Mouse (Mus musculus) heart, adult 9 months (tissue): ENCODE data around the gene Cass4.

ENCODE experiments used
- DNase-seq, 2 experiments: peaks; one replicate each; pipeline ENCODE4 v3.0.0; 2022; ENCODE audit warnings: low spot score in 2 of 2

Cass4 gene

GRCm38 (mm10) chr2:172439843-172440639 lies 46.4 kb downstream of the Cass4 start, which contains the start of gene Rtf2:
Gene Rtf2, plus strand, starts transcription at chr2:172440556.
- peak; percentile 98 to 99 for DNase-seq

- no peak for DNase-seq
Observed at GRCm38 (mm10) chr2:172440640-172441005, 47.0 kb downstream of the Cass4 start.

- DNase-seq: no peak
Observed at GRCm38 (mm10) chr2:172441176-172441575, 47.6 kb downstream of the Cass4 start.

GRCm38 (mm10) chr2:172445617-172446016 lies 52.0 kb downstream of the Cass4 start:
- no peak for DNase-seq

- DNase-seq: no peak
Observed at GRCm38 (mm10) chr2:172447317-172447716, 53.7 kb downstream of the Cass4 start.

GRCm38 (mm10) chr2:172448329-172448728 lies 54.7 kb downstream of the Cass4 start:
- DNase-seq: no peak

GRCm38 (mm10) chr2:172450640-172451039 lies 57.0 kb downstream of the Cass4 start:
- no peak for DNase-seq

- DNase-seq: no peak
Observed at GRCm38 (mm10) chr2:172452031-172452430, 58.4 kb downstream of the Cass4 start.

GRCm38 (mm10) chr2:172452458-172452857 lies 58.9 kb downstream of the Cass4 start:
- DNase-seq: no peak

- DNase-seq: no peak
Observed at GRCm38 (mm10) chr2:172458496-172458895, 64.9 kb downstream of the Cass4 start, which contains the start of gene Gcnt7. Gene Gcnt7, minus strand, starts transcription at chr2:172458596.

- DNase-seq: no peak
Observed at GRCm38 (mm10) chr2:172460647-172461046, 67.1 kb downstream of the Cass4 start.

GRCm38 (mm10) chr2:172462813-172463212 lies 69.2 kb downstream of the Cass4 start:
- DNase-seq: no peak

- DNase-seq: no peak
Observed at GRCm38 (mm10) chr2:172466427-172467132, 73.0 kb downstream of the Cass4 start.

- no peak for DNase-seq
Observed at GRCm38 (mm10) chr2:172467206-172467605, 73.6 kb downstream of the Cass4 start.

GRCm38 (mm10) chr2:172468346-172468819 lies 74.8 kb downstream of the Cass4 start:
- no peak for DNase-seq

GRCm38 (mm10) chr2:172472318-172472717 lies 78.7 kb downstream of the Cass4 start, which contains the start of gene Fam209:
Gene Fam209, plus strand, starts transcription at chr2:172472520.
- DNase-seq: no peak

- peak; percentile 14 to 31 for DNase-seq
Observed at GRCm38 (mm10) chr2:172473591-172473990, 80.0 kb downstream of the Cass4 start.

- no peak for DNase-seq
Observed at GRCm38 (mm10) chr2:172474970-172475369, 81.4 kb downstream of the Cass4 start.

GRCm38 (mm10) chr2:172476707-172477260 lies 83.2 kb downstream of the Cass4 start:
- DNase-seq: no peak

- DNase-seq: no peak
Observed at GRCm38 (mm10) chr2:172477350-172477749, 83.8 kb downstream of the Cass4 start.

- DNase-seq: peak; percentile 25 to 36
Observed at GRCm38 (mm10) chr2:172477860-172478259, 84.3 kb downstream of the Cass4 start.

GRCm38 (mm10) chr2:172480296-172480695 lies 86.7 kb downstream of the Cass4 start:
- no peak for DNase-seq
